Mouse (Mus musculus) CH12.LX (cell line): ENCODE measurements at regions not wholly inside any gene's neighbourhood (a gene's known extent, or its start where the extent isn't known, plus 50 kb on each side); places are given as distances from the start of the nearest gene placed in this dataset.

ENCODE experiments used
- CHD2 ChIP-seq: IDR thresholded peaks from 2 replicates; pipeline ENCODE4 v1.6.1; 2011; ENCODE audit warnings: low read length, improper control_type of control experiment
- CTCF ChIP-seq, 2 experiments: IDR thresholded peaks in 1 of 2; conservative IDR thresholded peaks in 1 of 2; 2 replicates each; pipeline ENCODE4 v1.5.1; 2011 to 2012; ENCODE audit warnings: low read depth in 2 of 2, low read length in 2 of 2, improper control_type of control experiment in 1 of 2, inconsistent platforms in 1 of 2, mild to moderate bottlenecking in 1 of 2, moderate library complexity in 1 of 2
- EP300 ChIP-seq: IDR thresholded peaks from 2 replicates; pipeline ENCODE4 v1.6.1; 2011; ENCODE audit warnings: low read length, improper control_type of control experiment
- MAX ChIP-seq: IDR thresholded peaks from 2 replicates; pipeline ENCODE4 v1.6.1; 2011; ENCODE audit warnings: low read length, improper control_type of control experiment
- MAZ ChIP-seq: IDR thresholded peaks from 2 replicates; pipeline ENCODE4 v1.6.1; 2012; ENCODE audit warnings: low read depth, mild to moderate bottlenecking, inconsistent platforms, low read length, improper control_type of control experiment, moderate library complexity
- MYC ChIP-seq: IDR thresholded peaks from 2 replicates; pipeline ENCODE4 v1.6.1; 2011; ENCODE audit warnings: low read depth, mild to moderate bottlenecking, improper control_type of control experiment, low read length
- RAD21 ChIP-seq: IDR thresholded peaks from 2 replicates; pipeline ENCODE4 v1.6.1; 2011; ENCODE audit warnings: low read depth, mild to moderate bottlenecking, low read length, improper control_type of control experiment, moderate library complexity
- ZC3H11A ChIP-seq: IDR thresholded peaks from 2 replicates; pipeline ENCODE4 v1.6.1; 2012; ENCODE audit warnings: low read depth, mild to moderate bottlenecking, inconsistent platforms, low read length, improper control_type of control experiment

DNA sequence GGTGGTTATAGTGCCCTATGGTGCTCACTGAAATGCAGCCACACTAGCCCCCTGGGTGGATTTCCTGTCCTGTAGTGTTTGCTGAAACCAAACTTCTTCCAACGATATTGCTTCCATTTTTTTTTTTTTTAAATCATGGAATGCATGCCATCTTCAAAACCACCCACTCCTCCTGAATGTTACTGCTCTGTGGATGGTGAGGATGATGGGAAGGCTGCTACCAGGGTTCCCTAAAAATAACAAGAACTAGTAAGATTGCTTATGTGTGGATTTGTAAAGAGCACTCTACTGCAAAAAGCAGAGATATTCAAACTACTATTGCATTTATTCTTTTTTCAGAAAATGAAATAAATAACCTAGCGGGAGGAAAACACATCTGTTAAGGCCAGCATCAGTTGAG is 139.4 kb upstream of the Tmem72 start:
- TF ChIP-seq MAX (no peak), MAZ (no peak), MYC (no peak), EP300 (no peak), ZC3H11A (no peak), CTCF (conservative IDR thresholded peaks at IDR 0.05 in 1 of 2, IDR thresholded peaks at IDR 0.05 in 1 of 2; ENCODE audit: low read depth in 2 of 2, low read length in 2 of 2) (no peak), CHD2 (no peak), RAD21 (no peak)
